Mouse (Mus musculus): ENCODE results near the gene Rsph6a.

The Rsph6a gene

DNA sequence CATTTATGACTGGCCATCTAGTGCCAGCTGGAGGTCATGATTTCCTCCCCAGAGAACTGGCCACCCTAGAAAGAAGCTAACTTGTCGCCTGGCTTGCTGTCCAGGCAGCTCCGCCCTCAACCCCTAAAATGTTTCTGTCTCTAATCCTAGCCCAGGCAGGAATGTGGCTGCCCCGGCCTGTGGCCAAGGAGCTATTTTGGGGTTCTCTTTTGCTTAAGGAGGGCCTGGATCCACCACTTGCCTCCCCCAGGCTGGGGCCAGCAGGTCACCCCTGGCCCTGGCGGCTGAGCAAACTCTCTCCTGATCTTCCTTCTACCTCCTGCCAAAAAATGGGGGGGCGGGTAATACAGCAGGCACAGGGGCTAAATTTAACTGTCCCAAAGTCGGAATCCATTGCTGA is 28.6 kb downstream of the Rsph6a start:
- DNase-seq, result no peak

DNA sequence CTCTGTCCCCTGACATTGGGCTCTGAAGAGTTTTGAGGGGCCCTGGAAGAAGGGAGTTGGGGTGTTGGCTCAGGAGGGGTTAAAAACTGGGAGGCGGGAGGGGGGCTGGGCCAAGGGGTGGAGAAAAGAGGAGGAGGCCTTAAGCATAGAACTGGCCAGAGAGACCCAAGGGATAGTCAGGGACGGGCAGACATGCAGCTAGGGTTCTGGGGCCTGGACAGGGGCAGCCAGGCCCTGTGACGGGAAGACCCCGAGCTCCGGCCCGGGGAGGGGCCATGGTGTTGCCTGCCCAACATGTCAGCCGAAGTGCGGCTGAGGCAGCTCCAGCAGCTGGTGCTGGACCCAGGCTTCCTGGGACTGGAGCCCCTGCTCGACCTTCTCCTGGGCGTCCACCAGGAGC is 29.2 kb downstream of the Rsph6a start, which contains the start of gene Dmpk:
Gene Dmpk, plus strand, starts transcription at position 149 of the 400 bp plus-strand sequence.
- DNase-seq, result no peak

DNA sequence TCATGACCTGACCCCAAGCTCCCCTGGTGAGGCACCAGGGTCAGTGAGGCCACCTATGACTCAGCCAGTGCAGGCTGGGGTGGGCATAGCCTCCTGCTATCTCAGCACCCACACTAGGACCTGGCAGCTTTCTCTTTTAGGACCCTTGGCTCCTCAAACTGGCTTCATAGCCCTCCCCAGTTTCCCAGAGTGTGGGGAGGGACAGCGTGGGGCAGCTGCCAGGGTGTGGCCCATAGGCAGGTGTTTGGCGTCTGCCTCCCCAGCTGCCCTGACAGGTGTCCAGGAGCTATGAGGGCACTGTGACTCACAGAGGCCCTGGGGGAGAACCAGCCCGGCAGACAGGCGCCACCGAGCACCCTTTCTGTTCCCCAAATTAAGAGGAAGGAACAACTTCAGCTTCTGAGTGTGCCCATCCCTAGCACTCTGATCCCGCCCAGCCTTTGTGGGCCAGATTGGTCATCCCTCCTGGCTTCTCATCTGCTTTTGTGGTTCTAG is 29.8 kb downstream of the Rsph6a start:
- no peak for DNase-seq

DNA sequence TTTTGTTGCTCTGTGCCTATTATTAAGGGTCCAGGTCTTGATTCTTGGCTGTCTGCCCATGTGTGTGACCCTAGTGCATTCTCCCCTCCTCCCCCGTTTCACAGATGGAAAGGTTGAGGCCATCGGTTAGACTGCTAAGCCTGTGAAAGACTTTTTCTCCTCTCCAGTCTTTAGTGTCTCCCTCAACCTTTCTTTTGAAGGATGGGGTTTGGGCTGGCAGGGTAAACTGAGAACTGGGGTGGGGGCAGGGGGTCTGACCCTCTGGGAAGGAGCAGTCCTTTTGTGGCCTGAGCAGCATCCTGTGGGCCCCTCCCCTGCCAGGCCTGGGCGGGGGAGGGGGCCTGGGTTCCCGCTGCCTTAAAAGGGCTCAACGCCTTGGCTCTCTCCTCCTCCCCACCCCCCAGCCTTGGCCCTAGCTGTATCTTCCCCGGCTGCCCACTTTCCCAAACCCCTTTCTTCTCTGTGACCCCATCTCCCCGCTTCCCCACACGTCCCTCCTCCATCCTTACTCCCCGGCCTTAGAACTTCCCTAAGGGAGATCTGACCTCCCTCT is 30.5 kb downstream of the Rsph6a start:
- DNase-seq, result no peak

DNA sequence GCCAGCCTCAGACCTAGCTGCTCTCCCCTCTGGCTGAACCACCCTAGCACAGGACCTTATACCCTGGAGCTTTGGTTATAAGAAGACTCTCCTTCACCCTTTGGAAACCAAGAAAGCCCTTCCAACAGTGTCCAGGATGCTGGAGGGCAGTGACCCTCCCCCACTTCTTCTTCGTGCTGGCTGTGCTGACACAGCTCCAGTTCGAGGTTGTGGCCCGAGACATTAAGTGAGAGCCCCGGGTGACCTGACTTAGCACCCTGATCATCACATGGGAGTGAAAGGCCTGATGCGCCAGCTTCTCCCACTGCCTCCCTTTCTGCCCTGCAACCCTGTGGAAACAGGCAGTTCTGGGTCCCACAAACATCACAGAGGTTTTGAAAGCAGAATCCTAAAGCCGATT is 31.0 kb downstream of the Rsph6a start:
- no peak for DNase-seq

DNA sequence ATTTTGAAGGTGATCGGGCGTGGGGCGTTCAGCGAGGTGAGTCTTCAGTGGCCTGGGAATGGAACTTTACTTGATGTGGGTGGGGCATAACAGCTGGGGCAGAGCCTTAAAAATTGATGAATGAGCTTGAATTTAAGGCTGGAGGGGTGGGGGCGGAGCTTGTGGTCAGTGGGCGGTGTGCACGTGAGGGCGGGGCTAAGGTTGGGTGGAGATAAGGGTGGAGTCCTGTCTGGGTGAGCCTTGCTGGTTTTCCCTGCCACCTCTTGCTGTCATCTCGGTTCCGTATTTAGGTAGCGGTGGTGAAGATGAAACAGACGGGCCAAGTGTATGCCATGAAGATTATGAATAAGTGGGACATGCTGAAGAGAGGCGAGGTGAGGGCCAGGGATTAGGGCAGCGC is 31.6 kb downstream of the Rsph6a start:
- DNase-seq, result no peak

DNA sequence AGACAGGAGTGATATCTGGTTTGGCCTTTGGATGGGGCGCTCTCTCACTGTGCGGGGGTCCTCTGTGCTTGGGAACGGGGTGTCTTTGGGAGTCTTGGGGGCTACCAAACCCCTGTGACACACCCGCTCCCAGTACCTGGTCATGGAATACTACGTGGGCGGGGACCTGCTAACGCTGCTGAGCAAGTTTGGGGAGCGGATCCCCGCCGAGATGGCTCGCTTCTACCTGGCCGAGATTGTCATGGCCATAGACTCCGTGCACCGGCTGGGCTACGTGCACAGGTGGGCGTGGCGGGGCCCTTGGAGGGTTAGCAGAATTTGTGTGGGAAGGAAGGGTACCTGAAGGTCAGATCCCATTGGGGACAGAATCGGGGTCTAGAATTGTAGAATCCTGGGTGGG is 32.3 kb downstream of the Rsph6a start:
- no peak for DNase-seq

DNA sequence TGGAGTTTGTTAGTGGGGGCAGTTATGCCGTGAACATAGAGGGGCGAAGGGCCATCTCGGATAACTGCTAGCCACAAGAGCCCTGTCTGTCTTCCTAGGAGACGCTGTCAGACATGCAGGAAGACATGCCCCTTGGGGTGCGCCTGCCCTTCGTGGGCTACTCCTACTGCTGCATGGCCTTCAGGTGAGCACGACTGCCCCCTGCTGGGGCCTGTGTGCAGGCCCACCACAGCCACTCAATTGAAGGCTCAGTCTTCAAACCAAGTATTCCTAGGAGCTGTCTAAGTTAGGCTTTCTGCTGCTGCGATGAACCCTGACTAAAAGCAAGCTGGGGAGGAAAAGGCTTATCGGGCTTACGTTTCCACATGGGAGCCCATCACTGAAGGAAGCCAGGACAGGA is 34.3 kb downstream of the Rsph6a start:
- DNase-seq, result peak; percentile 69 to 73

DNA sequence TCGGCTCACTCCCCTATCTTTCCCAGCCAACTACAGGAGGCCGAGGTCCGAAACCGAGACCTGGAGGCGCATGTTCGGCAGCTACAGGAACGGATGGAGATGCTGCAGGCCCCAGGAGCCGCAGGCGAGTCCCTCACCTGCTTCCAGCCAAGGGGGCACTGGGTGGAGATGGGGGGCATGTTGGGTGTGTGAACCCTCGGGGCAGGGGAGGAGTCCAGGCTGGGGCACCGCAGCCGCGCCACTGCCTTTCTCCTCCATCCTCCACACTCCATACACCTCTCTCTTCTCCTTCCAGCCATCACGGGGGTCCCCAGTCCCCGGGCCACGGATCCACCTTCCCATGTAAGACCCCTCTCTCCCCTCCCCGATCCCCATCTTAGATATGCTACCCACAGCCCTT is 37.4 kb downstream of the Rsph6a start:
- DNase-seq, result no peak

DNA sequence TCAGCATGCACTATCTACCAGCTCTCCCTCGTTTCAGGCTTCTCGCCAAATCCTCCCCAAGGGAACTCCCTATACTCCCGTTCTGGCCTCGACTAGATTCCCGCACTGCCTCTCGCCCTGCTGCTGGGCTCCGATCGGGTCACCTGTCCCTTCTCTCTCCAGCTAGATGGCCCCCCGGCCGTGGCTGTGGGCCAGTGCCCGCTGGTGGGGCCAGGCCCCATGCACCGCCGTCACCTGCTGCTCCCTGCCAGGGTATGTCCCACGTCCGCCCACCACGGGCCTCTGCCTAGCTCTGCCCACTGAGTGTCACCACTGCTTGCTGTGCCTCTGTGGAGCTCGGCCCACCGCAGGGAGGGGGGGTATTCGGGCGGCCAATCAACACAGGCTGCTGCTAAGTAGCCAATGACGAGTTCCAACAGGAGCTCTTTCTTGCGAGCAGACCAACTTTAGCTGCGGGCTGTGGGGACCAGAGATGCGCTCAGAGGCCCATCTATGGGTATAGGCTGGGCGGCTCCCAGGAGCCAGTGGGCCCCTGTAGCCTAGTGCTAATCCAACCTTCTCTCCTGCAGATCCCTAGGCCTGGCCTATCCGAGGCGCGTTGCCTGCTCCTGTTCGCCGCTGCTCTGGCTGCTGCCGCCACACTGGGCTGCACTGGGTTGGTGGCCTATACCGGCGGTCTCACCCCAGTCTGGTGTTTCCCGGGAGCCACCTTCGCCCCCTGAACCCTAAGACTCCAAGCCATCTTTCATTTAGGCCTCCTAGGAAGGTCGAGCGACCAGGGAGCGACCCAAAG is 38.1 kb downstream of the Rsph6a start:
- peak in 1 of 2 experiments; percentile 56 for DNase-seq

DNA sequence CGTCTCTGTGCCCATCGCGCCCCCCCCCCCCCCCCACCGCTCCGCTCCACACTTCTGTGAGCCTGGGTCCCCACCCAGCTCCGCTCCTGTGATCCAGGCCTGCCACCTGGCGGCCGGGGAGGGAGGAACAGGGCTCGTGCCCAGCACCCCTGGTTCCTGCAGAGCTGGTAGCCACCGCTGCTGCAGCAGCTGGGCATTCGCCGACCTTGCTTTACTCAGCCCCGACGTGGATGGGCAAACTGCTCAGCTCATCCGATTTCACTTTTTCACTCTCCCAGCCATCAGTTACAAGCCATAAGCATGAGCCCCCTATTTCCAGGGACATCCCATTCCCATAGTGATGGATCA is 38.7 kb downstream of the Rsph6a start:
- peak; percentile 91 for DNase-seq

DNA sequence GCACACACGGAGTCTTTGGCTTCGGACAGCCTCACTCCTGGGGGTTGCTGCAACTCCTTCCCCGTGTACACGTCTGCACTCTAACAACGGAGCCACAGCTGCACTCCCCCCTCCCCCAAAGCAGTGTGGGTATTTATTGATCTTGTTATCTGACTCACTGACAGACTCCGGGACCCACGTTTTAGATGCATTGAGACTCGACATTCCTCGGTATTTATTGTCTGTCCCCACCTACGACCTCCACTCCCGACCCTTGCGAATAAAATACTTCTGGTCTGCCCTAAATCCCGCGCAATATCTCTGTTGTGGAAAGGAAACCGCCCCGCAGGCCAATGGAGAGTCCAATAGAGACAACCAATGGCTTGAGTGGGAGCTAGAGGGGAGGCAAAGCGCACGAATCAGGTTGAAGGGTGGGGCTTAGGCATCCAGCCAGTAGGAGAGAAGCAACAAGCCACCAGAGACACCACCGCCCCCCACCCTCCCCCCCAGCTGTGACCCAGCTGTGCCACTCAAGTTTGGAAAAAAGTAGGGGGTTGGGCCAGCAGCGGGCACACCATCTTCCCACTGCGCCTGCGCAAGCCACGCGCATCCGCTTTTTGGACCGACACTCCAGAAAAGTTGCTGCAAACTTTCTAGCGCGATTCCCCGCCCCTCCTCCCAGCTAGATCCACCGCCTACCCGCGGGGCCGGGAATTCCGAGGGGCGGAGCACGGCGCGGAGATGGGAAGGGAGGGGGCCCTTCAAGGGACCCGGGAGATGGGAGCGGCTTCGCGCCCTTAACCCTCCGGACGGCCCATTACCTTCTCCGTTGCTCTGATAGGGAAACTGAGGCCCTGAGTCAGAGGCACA is 39.3 kb downstream of the Rsph6a start:
- DNase-seq, result peak; percentile 92 to 95

DNA sequence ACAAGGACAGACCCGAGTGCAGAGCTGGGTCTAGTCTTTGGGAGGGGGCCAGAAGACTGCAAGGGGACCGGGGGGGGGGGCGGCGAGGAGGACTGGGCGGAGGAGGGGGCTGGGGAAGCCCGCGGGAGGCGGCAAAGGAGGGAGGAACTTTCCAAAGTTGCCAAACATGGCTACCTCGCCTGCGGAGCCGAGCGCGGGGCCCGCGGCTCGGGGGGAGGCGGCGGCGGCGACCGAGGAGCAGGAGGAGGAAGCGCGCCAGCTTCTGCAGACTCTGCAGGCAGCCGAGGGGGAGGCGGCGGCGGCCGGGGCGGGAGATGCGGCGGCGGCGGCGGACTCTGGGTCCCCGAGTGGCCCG is 40.0 kb downstream of the Rsph6a start, which contains the start of gene Six5:
Gene Six5, plus strand, starts transcription at position 124 of the 355 bp plus-strand sequence.
- DNase-seq, result peak; percentile 59 to 78

DNA sequence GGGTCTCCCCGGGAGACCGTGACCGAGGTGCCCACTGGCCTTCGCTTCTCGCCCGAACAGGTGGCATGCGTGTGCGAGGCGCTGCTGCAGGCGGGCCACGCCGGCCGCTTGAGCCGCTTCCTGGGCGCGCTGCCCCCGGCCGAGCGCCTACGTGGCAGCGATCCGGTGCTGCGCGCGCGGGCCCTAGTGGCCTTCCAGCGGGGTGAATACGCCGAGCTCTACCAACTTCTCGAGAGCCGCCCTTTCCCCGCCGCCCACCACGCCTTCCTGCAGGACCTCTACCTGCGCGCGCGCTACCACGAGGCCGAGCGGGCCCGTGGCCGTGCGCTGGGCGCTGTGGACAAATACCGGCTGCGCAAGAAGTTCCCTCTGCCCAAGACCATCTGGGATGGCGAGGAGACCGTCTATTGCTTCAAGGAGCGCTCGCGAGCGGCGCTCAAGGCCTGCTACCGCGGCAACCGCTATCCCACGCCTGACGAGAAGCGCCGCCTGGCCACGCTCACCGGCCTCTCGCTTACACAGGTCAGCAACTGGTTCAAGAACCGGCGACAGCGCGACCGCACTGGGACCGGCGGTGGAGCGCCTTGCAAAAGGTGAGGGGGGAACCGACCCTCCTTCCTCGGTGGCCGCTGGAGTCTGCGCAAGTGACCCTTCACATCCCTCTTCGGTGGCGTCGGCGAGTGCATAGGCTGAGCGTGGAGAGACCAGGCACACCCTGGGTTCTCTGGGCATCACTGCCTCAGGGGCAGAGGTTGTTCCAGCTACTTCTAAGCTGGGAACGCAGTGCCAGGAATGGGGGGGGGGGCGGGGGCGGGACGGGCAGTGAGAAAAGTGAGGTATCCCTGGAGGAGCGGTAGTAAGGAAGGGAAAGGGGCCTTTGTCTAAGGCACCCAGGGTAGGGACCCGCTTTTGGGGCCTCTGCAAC is 40.6 kb downstream of the Rsph6a start:
- peak; percentile 39 to 61 for DNase-seq

DNA sequence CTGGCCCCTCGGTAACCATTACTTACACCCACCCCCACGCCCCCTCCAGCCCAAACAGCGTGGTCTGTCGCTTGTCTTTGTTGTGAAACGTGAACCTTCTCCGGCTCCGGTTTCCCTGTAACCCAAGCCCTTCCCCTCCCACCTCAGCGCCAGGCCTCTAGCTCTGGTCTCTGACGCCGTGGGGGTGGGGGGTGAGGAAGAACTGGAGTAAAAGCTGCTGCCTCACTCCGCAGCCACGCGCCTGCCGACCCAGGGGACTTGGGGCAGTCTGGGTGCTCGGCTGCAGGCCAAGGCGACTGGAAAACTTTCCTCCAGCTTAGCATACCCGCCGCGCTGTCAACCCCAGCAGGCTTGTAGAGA is 41.2 kb downstream of the Rsph6a start:
- peak in 1 of 2 experiments; percentile 40 for DNase-seq

DNA sequence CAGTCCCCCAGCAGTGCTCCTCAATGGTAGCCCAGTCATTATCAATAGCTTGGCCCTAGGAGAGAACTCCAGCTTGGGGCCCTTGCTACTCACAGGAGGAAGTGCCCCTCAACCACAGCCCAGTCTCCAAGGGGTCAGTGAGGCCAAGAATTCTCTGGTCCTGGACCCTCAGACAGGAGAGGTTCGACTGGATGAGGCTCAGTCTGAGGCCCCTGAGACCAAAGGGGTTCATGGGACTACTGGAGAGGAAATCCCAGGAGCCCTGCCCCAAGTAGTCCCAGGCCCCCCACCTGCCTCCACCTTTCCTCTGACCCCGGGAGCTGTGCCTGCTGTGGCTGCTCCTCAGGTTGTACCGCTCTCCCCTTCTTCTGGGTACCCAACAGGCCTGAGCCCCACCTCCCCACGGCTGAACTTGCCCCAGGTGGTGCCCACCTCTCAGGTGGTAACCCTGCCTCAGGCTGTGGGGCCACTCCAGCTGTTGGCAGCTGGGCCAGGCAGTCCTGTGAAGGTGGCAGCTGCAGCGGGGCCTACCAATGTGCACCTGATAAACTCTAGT is 42.0 kb downstream of the Rsph6a start:
- no peak for DNase-seq

DNA sequence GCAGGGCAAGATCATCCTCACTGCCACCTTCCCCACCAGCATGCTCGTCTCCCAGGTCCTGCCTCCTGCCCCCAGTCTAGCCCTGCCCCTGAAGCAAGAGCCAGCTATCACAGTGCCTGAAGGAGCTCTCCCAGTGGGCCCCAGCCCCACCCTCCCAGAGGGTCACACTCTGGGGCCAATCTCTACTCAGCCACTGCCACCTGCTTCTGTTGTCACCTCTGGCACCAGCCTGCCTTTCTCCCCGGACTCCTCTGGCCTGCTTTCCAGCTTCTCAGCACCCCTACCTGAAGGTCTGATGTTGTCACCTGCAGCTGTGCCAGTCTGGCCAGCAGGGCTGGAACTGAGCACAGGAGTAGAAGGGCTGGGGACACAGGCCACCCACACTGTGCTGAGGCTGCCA is 42.7 kb downstream of the Rsph6a start:
- no peak for DNase-seq

DNA sequence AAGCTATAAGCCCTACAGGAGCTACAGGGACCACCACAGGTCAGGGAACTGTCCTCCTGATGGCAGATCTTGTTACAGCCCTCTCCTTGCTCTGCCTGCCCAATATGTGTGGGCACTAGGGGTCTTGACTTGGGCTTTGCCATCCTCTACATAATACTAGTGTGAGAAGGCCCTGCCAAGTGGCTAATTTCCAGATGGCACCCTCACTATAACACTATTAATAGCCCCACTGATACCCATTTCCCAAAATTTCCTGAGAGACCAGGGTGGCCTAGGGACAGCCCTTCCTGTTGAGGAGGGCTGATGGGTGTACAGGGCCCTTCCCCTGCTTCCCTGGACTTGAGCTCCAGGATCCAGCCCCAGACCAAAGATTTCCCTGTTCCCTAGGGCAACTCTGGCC is 43.4 kb downstream of the Rsph6a start:
- DNase-seq, result no peak

DNA sequence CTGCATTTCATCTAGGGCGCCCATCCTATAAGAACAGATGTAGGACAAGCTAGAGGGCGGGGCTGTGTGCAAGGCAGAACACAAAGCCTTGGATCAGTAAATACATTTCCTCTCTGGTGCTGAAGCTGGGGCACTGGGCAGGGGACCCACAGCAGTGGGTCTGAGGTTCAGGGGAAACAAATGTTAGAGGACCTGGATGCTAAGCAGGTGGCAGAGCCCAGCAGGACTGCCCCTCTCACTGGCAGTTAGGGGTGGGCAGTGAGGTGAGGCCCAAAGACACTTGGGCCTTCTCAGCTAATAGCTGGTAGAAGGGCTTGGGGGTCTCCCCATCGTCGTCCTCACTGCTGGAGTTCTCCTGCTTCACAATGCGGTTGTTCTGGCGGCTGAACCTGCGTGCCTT is 44.3 kb downstream of the Rsph6a start:
- no peak for DNase-seq

DNA sequence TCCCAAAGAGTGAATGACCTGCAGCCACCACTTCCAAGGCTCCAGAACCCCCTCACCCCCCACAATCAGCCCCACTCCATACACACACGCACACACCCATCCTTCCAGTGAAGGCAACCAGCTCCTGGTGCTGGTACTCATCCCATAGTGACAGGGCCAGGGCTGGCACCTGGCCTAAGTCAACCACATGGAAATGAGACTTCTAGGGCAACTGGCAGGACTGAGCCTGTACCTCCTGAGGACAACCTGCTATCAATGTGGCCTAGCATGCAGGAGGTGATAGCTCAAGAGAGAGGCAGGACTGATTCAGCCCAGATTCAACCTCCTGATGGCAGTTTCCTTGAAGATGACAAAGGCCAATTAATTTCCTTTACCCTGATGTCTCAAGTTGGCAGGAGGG is 45.8 kb downstream of the Rsph6a start:
- DNase-seq, result no peak

DNA sequence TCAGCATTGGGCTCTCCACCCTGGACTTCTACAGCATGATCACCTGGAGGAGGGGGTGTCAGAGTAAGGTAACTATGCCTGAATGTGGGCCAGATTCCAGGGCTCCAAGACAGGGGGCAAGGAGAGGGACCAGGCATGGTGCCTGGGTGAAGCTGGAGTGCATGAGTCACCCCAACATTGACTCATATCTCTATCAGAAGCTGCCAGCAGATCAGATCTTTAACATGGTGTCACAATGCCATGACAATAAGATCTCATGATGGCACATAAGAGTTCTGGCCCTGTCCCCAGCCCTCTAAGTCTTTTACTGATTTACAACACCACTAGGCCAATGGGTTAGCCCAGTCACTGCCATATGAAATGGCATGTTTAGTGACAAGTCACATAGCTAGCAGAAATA is 49.3 kb downstream of the Rsph6a start:
- DNase-seq, result no peak

DNA sequence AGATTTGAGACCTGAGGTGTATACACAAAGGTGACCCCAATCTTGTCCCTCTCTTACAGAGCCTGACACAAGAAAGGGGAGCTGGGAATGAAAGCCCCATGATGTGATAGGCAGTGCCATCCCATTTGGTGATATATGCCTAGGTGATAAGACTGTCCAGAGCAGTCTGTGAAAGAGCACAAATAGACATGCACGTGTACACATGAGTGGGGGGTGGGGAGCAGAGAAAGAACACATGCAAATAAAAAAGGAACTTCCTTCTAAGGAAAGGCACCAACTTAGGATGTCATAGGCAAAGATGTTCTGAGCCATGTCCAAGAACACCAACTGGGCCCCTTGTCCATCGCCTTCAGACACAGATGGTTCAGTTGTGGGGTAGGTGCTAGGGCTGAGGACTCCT is 50.0 kb downstream of the Rsph6a start:
- DNase-seq, result no peak

All from thymus, postnatal 36 days (tissue).